Mouse (Mus musculus): ENCODE measurements around the gene Mark4. TPM values are rescaled to one million over a fixed set of nuclear protein-coding genes. Genes with fewer than 3 reads are reported as not detected.

Gene Mark4
- polyA plus RNA-seq, 1 experiment from 2014 or later = 4.7 TPM

DNA sequence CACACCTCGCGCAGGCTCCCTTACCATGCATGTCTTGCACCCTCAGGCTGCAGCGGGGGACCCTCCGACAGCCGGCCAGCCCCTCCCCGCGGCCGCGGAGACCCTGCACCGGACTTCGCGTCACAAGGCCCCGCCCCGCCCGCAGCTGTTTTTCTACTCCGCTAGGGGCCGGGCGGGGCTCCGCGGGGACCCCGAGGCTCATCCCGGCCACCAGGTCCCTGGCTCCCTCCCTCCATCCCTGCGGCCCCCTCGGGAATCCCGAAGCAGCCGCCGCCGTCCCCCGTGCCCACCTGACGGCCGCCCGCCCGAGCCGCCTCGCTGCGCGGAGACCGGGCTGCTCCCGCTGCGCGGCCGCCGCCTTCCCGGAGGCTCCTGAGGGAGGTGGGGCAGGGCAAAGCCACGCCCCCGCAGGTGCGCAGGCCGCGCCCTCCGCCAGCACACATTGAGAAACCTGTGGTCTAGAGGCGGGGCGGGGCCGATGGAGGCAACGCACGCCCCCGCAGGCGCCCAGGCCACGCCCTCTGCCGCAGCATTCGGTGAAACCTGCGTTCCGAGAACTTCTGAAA lies 54.8 kb downstream of the Mark4 start, which contains the start of gene Klc3:
TSS of gene Klc3 (minus strand) at position 374 of the 566 bp plus-strand sequence.
- peak; percentile 83 for ATAC-seq
- no peak for TF ChIP-seq CTCF (IDR thresholded peaks at IDR 0.05; ENCODE audit: low read depth)
- Histone ChIP-seq H3K9me3 (ENCODE audit: control insufficient read depth) (no peaks in the 10 kb centered on the region), H3K4me3 (ENCODE audit: low read depth, low read length) (peak within 1 kb of the TSS; percentile 59), H3K27me3 (replicated peaks; ENCODE audit: control insufficient read depth, insufficient read depth, low read length) (peaks cover 35% of the 10 kb centered on the region), H3K9ac (ENCODE audit: low read depth, low read length) (peak within 1 kb of the TSS; percentile 51), H3K4me2 (replicated peaks; ENCODE audit: low read depth) (peak within 1 kb of the TSS; percentile 97), H3K27ac (ENCODE audit: low read depth, low read length) (no peak within 1 kb of the TSS), H3K36me3 (ENCODE audit: control insufficient read depth, insufficient read depth) (no peaks in the 10 kb centered on the region), H3K4me1 (replicated peaks; ENCODE audit: control insufficient read depth, insufficient read depth, low read length) (0 out of 2 replicates have a peak, but pooled peaks cover 6% of the 10 kb centered on the region)
- under 1% methylated on average over 62 of the region's 62 CpGs for WGBS

DNA sequence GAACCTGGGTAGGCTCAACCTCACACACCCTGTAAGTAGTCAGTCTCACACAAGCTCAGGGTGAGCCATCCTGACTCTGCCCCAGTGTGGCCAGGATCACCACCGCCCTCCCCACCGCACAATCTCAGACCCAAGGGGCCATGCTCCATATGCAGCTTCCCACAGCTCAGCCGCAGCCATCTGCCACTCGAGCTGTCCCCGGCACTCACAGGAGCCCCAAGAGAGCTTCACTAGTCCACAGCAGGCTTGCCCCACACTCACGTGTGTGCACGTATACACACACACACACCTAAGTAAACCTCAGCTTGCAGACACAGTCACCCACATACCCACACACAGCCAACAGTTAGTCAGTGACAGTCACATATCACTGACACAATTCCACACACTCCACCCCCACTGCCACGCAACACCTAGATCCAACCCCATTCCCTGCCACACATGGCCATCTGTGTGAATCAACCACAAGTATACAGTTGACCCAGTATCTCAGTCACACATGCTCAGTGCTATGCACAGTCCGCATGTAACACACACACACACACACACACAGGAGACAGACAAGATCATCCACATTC lies 56.0 kb downstream of the Mark4 start:
- Histone ChIP-seq H3K27me3 (replicated peaks; ENCODE audit: control insufficient read depth, insufficient read depth, low read length) (peaks cover 35% of the 10 kb centered on the region), H3K27ac (ENCODE audit: low read depth, low read length) (no peak overlapping the region), H3K4me3 (ENCODE audit: low read depth, low read length) (no peak overlapping the region), H3K36me3 (ENCODE audit: control insufficient read depth, insufficient read depth) (no peaks in the 10 kb centered on the region), H3K9me3 (ENCODE audit: control insufficient read depth) (no peaks in the 10 kb centered on the region), H3K4me2 (replicated peaks; ENCODE audit: low read depth) (no peak overlapping the region), H3K9ac (ENCODE audit: low read depth, low read length) (no peak overlapping the region), H3K4me1 (replicated peaks; ENCODE audit: control insufficient read depth, insufficient read depth, low read length) (0 out of 2 replicates have a peak, but pooled peaks cover 6% of the 10 kb centered on the region)
- WGBS = 82% methylated on average over 9 of the region's 9 CpGs
- TF ChIP-seq CTCF (IDR thresholded peaks at IDR 0.05; ENCODE audit: low read depth) = no peak
- no peak for ATAC-seq

DNA sequence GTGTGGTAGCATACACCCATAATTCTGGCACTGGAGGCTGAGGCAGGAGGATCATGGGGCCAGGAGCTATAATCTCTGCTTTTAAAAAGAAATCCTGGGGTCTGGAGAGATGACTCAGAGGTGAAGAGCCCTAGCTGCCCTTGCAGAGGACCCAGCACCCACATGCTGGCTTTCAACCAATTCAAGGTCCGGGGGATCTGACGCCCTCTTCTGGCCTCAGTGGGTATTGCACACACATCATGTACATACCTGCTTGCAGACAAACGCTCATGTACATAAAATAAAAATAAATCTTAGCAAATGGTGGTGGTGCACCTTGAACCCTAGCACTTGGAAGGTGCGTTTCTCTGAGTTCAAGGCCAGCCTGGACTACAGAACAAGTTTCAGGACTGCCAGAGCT lies 57.7 kb downstream of the Mark4 start:
- no peaks in the 10 kb centered on the region for H3K36me3 ChIP-seq (ENCODE audit: control insufficient read depth, insufficient read depth)
- peaks cover 35% of the 10 kb centered on the region for H3K27me3 ChIP-seq (replicated peaks; ENCODE audit: control insufficient read depth, insufficient read depth, low read length)
- no peak overlapping the region for H3K4me2 ChIP-seq (replicated peaks; ENCODE audit: low read depth)
- 81% methylated on average over 4 of the region's 4 CpGs for WGBS
- no peak overlapping the region for H3K27ac ChIP-seq (ENCODE audit: low read depth, low read length)
- TF ChIP-seq CTCF (IDR thresholded peaks at IDR 0.05; ENCODE audit: low read depth) = peak; percentile 38
- H3K4me1 ChIP-seq (replicated peaks; ENCODE audit: control insufficient read depth, insufficient read depth, low read length) = 0 out of 2 replicates have a peak, but pooled peaks cover 6% of the 10 kb centered on the region
- no peaks in the 10 kb centered on the region for H3K9me3 ChIP-seq (ENCODE audit: control insufficient read depth)
- ATAC-seq = no peak
- no peak overlapping the region for H3K9ac ChIP-seq (ENCODE audit: low read depth, low read length)
- no peak overlapping the region for H3K4me3 ChIP-seq (ENCODE audit: low read depth, low read length)

DNA sequence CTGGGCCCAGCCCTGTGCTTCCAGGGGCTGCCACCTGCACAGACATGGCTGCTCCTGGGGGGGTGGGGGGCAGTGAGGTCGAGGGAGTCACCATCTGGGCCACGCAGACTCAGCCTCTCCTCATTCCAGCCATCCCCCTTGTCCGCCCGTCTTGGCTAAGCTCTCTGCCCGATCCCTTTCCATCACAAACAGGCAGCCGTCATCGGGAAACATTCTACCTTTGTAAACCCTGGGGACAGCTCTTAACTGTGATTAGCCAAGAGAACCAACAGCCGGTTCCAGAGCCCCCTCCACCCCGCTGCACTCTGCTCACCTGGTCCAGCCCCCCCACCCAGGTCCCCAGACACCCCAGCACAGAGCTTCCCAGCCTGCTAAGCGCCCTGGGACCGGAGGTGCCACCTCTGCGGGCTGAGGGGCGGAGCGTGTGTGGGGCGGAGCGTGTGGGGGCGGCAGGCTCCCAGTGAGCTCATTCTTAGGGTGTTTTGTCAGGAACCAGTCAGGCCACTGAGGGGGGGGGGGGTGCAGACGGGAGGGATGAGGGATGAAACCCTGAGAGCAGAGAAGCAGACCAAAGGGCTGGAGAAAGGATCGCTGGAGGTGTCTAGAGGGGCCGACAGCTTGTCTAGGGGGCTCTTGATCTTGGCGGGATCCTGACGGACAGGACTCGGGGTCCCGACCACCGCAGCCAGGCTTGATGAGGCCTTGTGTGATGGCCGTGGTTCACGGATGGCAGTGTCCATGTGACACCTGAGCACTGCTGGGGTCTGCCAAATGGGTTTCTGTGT lies 58.9 kb downstream of the Mark4 start:
- peaks cover 8% of the 10 kb centered on the region; the same call in 1 of the 2 replicates for H3K36me3 ChIP-seq (ENCODE audit: control insufficient read depth, insufficient read depth)
- ATAC-seq = peak; percentile 33; the same call in 1 of the 2 replicates
- peak overlapping the region; percentile 26 for H3K4me3 ChIP-seq (ENCODE audit: low read depth, low read length)
- peak overlapping the region; percentile 71 for H3K4me2 ChIP-seq (replicated peaks; ENCODE audit: low read depth)
- peak overlapping the region; percentile 17; the same call in 1 of the 2 replicates for H3K9ac ChIP-seq (ENCODE audit: low read depth, low read length)
- 3% methylated on average over 27 of the region's 27 CpGs for WGBS
- H3K4me1 ChIP-seq (replicated peaks; ENCODE audit: control insufficient read depth, insufficient read depth, low read length) = 0 out of 2 replicates have a peak, but pooled peaks cover 6% of the 10 kb centered on the region
- no peak for TF ChIP-seq CTCF (IDR thresholded peaks at IDR 0.05; ENCODE audit: low read depth)
- H3K27ac ChIP-seq (ENCODE audit: low read depth, low read length) = no peak overlapping the region
- H3K27me3 ChIP-seq (replicated peaks; ENCODE audit: control insufficient read depth, insufficient read depth, low read length) = peaks cover 34% of the 10 kb centered on the region
- no peaks in the 10 kb centered on the region for H3K9me3 ChIP-seq (ENCODE audit: control insufficient read depth)

DNA sequence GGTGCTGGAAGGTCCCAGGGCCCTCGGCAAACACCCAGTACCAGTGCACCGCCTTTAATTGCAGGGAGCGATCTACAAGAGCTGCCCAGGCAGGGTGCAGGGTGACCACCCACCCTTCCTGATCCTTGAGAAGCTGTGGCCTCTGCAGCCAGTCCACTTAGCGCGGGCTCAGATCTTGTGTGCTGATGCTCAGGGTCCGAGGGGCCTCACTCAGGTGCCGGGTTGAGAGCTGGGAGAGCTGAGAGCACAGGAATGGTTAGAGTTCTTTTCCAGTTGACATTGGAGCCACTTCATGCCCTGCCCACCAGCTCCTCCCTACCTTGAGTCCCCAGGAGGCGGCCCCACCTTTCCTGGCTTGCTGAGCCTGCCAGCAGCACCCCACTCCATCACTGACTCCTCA lies 64.1 kb downstream of the Mark4 start:
- H3K27ac ChIP-seq (ENCODE audit: low read depth, low read length) = no peak overlapping the region
- ATAC-seq = no peak
- WGBS = 86% methylated on average over 8 of the region's 8 CpGs
- H3K4me3 ChIP-seq (ENCODE audit: low read depth, low read length) = no peak overlapping the region
- H3K4me1 ChIP-seq (replicated peaks; ENCODE audit: control insufficient read depth, insufficient read depth, low read length) = no peaks in the 10 kb centered on the region
- H3K9ac ChIP-seq (ENCODE audit: low read depth, low read length) = no peak overlapping the region
- peaks cover 60% of the 10 kb centered on the region for H3K36me3 ChIP-seq (ENCODE audit: control insufficient read depth, insufficient read depth)
- H3K27me3 ChIP-seq (replicated peaks; ENCODE audit: control insufficient read depth, insufficient read depth, low read length) = no peaks in the 10 kb centered on the region
- H3K4me2 ChIP-seq (replicated peaks; ENCODE audit: low read depth) = no peak overlapping the region
- no peak for TF ChIP-seq CTCF (IDR thresholded peaks at IDR 0.05; ENCODE audit: low read depth)
- no peaks in the 10 kb centered on the region for H3K9me3 ChIP-seq (ENCODE audit: control insufficient read depth)

Data from intestine, postnatal 0 days (tissue).